Mouse (Mus musculus): ENCODE measurements around the gene Slc16a6.

- TF ChIP-seq CTCF (IDR thresholded peaks at IDR 0.05; ENCODE audit: insufficient read depth, low read length) (no peak), POLR2A (IDR thresholded peaks at IDR 0.05; ENCODE audit: borderline replicate concordance, extremely low read depth, low read depth, low read length) (no peak)
Measured at GRCm38 (mm10) chr11:109496996-109497714, 23.8 kb upstream of the Slc16a6 start.
